9 mouse cellular contexts compared by ENCODE assay signal in the genomic region with DNA sequence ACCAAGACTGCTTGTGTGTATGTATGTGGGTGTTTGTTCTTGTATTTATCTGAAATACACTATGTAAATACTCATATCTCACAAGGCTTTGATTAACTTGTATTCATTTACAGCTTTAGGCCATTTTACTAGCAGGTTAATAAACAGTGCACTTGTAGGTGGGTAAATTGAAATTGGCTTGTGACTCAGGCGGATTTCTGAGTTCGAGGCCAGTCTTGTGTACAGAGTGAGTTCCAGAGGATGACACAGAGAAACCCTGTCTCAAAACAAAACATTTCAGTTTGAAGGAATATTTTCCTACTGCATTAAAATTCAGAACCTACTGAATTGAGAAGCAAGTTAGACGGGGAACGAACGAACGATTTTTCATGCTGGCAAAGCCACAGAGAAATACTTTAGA. TPM values are rescaled to one million over a fixed set of nuclear protein-coding genes. Genes with fewer than 3 reads are reported as not detected.
DNase-seq lines count a peak whose midpoint lies in the region; ATAC-seq lines count a peak whose summit lies in the region.
"Had no signal": no experiment of that assay in that cellular context is flagged by ENCODE, and none has a peak within 500 bp of the region (broad histone marks: within the 10 kb centered on the region; RNA-seq: fewer than 3 reads in every experiment).

No protein-coding gene starts in this region.

- peak overlapping the region; percentile 43 for H3K4me2 ChIP-seq in kidney, embryonic 14.5 days (replicated peaks; ENCODE audit: low read depth, low read length)
- peak overlapping the region; percentile 56 for H3K4me2 ChIP-seq in embryonic facial prominence, embryonic 15.5 days (replicated peaks)
- peak overlapping the region; percentile 69 for H3K4me2 ChIP-seq in neural tube, embryonic 12.5 days (replicated peaks)

- no peak for ATAC-seq in kidney, embryonic 14.5 days (ENCODE audit: low FRiP score, low TSS enrichment)
- no peak for ATAC-seq in embryonic facial prominence, embryonic 15.5 days (ENCODE audit: insufficient number of reproducible peaks, low FRiP score, low TSS enrichment, low read depth)
- ATAC-seq in neural tube, embryonic 12.5 days (ENCODE audit: low FRiP score, low read depth) = no peak

- H3K36me3 ChIP-seq in kidney, embryonic 14.5 days (ENCODE audit: control insufficient read depth, insufficient read depth, low read length) = no peaks in the 10 kb centered on the region
- no peaks in the 10 kb centered on the region for H3K36me3 ChIP-seq in embryonic facial prominence, embryonic 15.5 days
- H3K36me3 ChIP-seq in limb, embryonic 10.5 days = peaks cover 31% of the 10 kb centered on the region
- H3K36me3 ChIP-seq in neural tube, embryonic 12.5 days = no peaks in the 10 kb centered on the region

- peaks cover 13% of the 10 kb centered on the region for H3K4me1 ChIP-seq in kidney, embryonic 14.5 days (ENCODE audit: control insufficient read depth, insufficient read depth, low read length)
- peaks cover 16% of the 10 kb centered on the region for H3K4me1 ChIP-seq in embryonic facial prominence, embryonic 15.5 days
- peaks cover 19% of the 10 kb centered on the region for H3K4me1 ChIP-seq in limb, embryonic 10.5 days
- H3K4me1 ChIP-seq in neural tube, embryonic 12.5 days = peaks cover 13% of the 10 kb centered on the region

- no peak overlapping the region for H3K27ac ChIP-seq in kidney, embryonic 14.5 days (ENCODE audit: low read depth, low read length)
- no peak overlapping the region for H3K27ac ChIP-seq in embryonic facial prominence, embryonic 15.5 days (replicated peaks)
- no peak overlapping the region for H3K27ac ChIP-seq in limb, embryonic 10.5 days
- no peak overlapping the region for H3K27ac ChIP-seq in neural tube, embryonic 12.5 days

- no peaks in the 10 kb centered on the region for H3K27me3 ChIP-seq in kidney, embryonic 14.5 days (ENCODE audit: control insufficient read depth, insufficient read depth, low read length)
- H3K27me3 ChIP-seq in embryonic facial prominence, embryonic 15.5 days = no peaks in the 10 kb centered on the region
- no peaks in the 10 kb centered on the region for H3K27me3 ChIP-seq in limb, embryonic 10.5 days (ENCODE audit: low read depth, poor library complexity, severe bottlenecking)
- no peaks in the 10 kb centered on the region for H3K27me3 ChIP-seq in neural tube, embryonic 12.5 days (replicated peaks)

- DNase-seq in kidney, postnatal 14 days = no peak
- no peak for DNase-seq in limb, embryonic 10.5 days (ENCODE audit: low spot score)
- DNase-seq in testis, postnatal 10 days (ENCODE audit: low spot score) = no peak
- DNase-seq in adrenal gland, postnatal 14 days = no peak
- no peak for DNase-seq in retina, postnatal 1 day
- DNase-seq: thymus, postnatal 4 days had no signal

- H3K9me3 ChIP-seq in kidney, embryonic 14.5 days (ENCODE audit: control insufficient read depth, low read length) = no peaks in the 10 kb centered on the region
- H3K9me3 ChIP-seq in embryonic facial prominence, embryonic 15.5 days (replicated peaks) = no peaks in the 10 kb centered on the region
- H3K9me3 ChIP-seq in limb, embryonic 10.5 days (replicated peaks) = no peaks in the 10 kb centered on the region
- no peaks in the 10 kb centered on the region for H3K9me3 ChIP-seq in neural tube, embryonic 12.5 days

- peak overlapping the region; percentile 34; the same call in 1 of the 2 replicates for H3K9ac ChIP-seq in kidney, embryonic 14.5 days (ENCODE audit: low read depth, low read length)
- no peak overlapping the region for H3K9ac ChIP-seq in embryonic facial prominence, embryonic 15.5 days
- H3K9ac ChIP-seq in neural tube, embryonic 12.5 days = 0 out of 2 replicates have a peak overlapping the region, but pooled peaks have one; percentile 17

- WGBS in kidney, embryonic 14.5 days = 73% methylated on average over 6 of the region's 6 CpGs
- WGBS in embryonic facial prominence, embryonic 15.5 days = 58% methylated on average over 6 of the region's 6 CpGs
- 88% methylated on average over 6 of the region's 6 CpGs for WGBS in limb, embryonic 10.5 days
- 82% methylated on average over 6 of the region's 6 CpGs for WGBS in neural tube, embryonic 12.5 days

- H3K4me3 ChIP-seq in kidney, embryonic 14.5 days (ENCODE audit: low read length) = peak overlapping the region; percentile 90
- H3K4me3 ChIP-seq in embryonic facial prominence, embryonic 15.5 days (replicated peaks) = peak overlapping the region; percentile 11; the same call in 1 of the 2 replicates
- peak overlapping the region; percentile 94 for H3K4me3 ChIP-seq in limb, embryonic 10.5 days
- H3K4me3 ChIP-seq in neural tube, embryonic 12.5 days = no peak overlapping the region

RNA-seq across cellular contexts. Expression of gene Pum2, which starts 2.4 kb away (rescaled TPM):
- 62.8 and 71.9 TPM in 2 replicates for polyA plus RNA-seq in kidney, embryonic 14.5 days (2014; fragmentation: Nextera tagmentation; extraction: Ambion mirVana)
- polyA plus RNA-seq in embryonic facial prominence, embryonic 15.5 days (2015; fragmentation: Nextera tagmentation; extraction: Ambion mirVana) = 39.2 and 41.0 TPM in 2 replicates
- 58.4 and 65.6 TPM in 2 replicates for polyA plus RNA-seq in limb, embryonic 10.5 days (2016; fragmentation: Nextera tagmentation; extraction: Ambion mirVana)
- polyA plus RNA-seq in neural tube, embryonic 12.5 days (2016; fragmentation: Nextera tagmentation; extraction: Ambion mirVana) = 53.0 and 55.5 TPM in 2 replicates
- total RNA-seq in adrenal gland, postnatal 14 days (2021) = 136 and 152 TPM in 2 replicates
